Mouse (Mus musculus): ENCODE data around the gene Ctsw. TPM values are rescaled to one million over a fixed set of nuclear protein-coding genes. Genes with fewer than 3 reads are reported as not detected.

Gene Ctsw
- polyA plus RNA-seq, 1 experiment, result 20.6 TPM

- peak within 1 kb of the TSS; percentile 50 for H3K4me3 ChIP-seq (replicated peaks; ENCODE audit: control insufficient read depth, low read depth, low read length)
- peaks cover 9% of the 10 kb centered on the region for H3K4me1 ChIP-seq (ENCODE audit: control insufficient read depth, insufficient read depth, low read length)
- no peak within 1 kb of the TSS for H3K27ac ChIP-seq (ENCODE audit: control insufficient read depth, insufficient read depth, low read depth, low read length, poor library complexity)
- TF ChIP-seq POLR2A (IDR thresholded peaks at IDR 0.05; ENCODE audit: borderline replicate concordance, control insufficient read depth, low read depth, low read length), result peak; percentile 4; the same call in 1 of the 2 replicates
- no peak for TF ChIP-seq CTCF (IDR thresholded peaks at IDR 0.05; ENCODE audit: control insufficient read depth, insufficient read depth, low read length)
- WGBS, result under 1% methylated on average over 70 of the region's 70 CpGs
Measured at GRCm38 (mm10) chr19:5447515-5448353, 20.6 kb downstream of the Ctsw start, which contains the start of gene Fosl1. Gene Fosl1, plus strand, starts transcription at chr19:5447547.

DNA sequence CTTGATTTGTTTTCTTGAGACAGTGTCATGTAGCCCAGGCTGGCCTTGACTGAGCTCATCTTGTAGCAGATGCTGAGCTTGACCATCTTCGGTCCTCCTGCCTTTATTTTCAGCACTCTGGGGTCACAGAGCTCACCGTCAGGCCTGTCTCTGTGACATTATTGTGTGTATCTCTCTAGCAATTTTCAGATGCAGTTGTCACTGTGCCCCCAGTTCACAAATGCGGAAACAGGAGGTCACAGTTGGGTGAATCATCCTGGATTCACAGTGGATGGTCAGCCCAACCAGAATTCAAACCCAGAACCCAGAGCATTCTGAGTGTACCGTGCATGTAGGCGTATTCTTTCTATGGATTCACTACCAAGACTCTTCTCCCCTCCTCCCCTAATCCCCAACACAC, 22.6 kb downstream of the Ctsw start:
- whole genome bisulfite sequencing, result 90% methylated on average over 5 of the region's 5 CpGs
- H3K27ac ChIP-seq (ENCODE audit: control insufficient read depth, insufficient read depth, low read depth, low read length, poor library complexity), result no peak overlapping the region
- TF ChIP-seq CTCF (IDR thresholded peaks at IDR 0.05; ENCODE audit: control insufficient read depth, insufficient read depth, low read length) (no peak), POLR2A (IDR thresholded peaks at IDR 0.05; ENCODE audit: borderline replicate concordance, control insufficient read depth, low read depth, low read length) (no peak)
- H3K4me3 ChIP-seq (replicated peaks; ENCODE audit: control insufficient read depth, low read depth, low read length), result no peak overlapping the region
- peaks cover 9% of the 10 kb centered on the region for H3K4me1 ChIP-seq (ENCODE audit: control insufficient read depth, insufficient read depth, low read length)

- H3K4me3 ChIP-seq (replicated peaks; ENCODE audit: control insufficient read depth, low read depth, low read length), result no peak overlapping the region
- 56% methylated on average over 7 of the region's 7 CpGs for WGBS
- H3K4me1 ChIP-seq (ENCODE audit: control insufficient read depth, insufficient read depth, low read length), result peaks cover 9% of the 10 kb centered on the region
- no peak for TF ChIP-seq CTCF (IDR thresholded peaks at IDR 0.05; ENCODE audit: control insufficient read depth, insufficient read depth, low read length)
- no peak for TF ChIP-seq POLR2A (IDR thresholded peaks at IDR 0.05; ENCODE audit: borderline replicate concordance, control insufficient read depth, low read depth, low read length)
- no peak overlapping the region for H3K27ac ChIP-seq (ENCODE audit: control insufficient read depth, insufficient read depth, low read depth, low read length, poor library complexity)
Measured at GRCm38 (mm10) chr19:5444954-5445353, 23.4 kb downstream of the Ctsw start.

- H3K27ac ChIP-seq (ENCODE audit: control insufficient read depth, insufficient read depth, low read depth, low read length, poor library complexity), result no peak overlapping the region
- no peak for TF ChIP-seq CTCF (IDR thresholded peaks at IDR 0.05; ENCODE audit: control insufficient read depth, insufficient read depth, low read length)
- no peak for TF ChIP-seq POLR2A (IDR thresholded peaks at IDR 0.05; ENCODE audit: borderline replicate concordance, control insufficient read depth, low read depth, low read length)
- WGBS, result 41% methylated on average over 9 of the region's 9 CpGs
- peaks cover 9% of the 10 kb centered on the region for H3K4me1 ChIP-seq (ENCODE audit: control insufficient read depth, insufficient read depth, low read length)
- no peak overlapping the region for H3K4me3 ChIP-seq (replicated peaks; ENCODE audit: control insufficient read depth, low read depth, low read length)
Measured at GRCm38 (mm10) chr19:5444371-5444908, 23.9 kb downstream of the Ctsw start.

- Histone ChIP-seq H3K4me1 (ENCODE audit: control insufficient read depth, insufficient read depth, low read length) (no peaks in the 10 kb centered on the region; the same call in 1 of the 2 replicates), H3K4me3 (replicated peaks; ENCODE audit: control insufficient read depth, low read depth, low read length) (peak overlapping the region; percentile 73), H3K27ac (ENCODE audit: control insufficient read depth, insufficient read depth, low read depth, low read length, poor library complexity) (no peak overlapping the region)
- WGBS, result 50% methylated on average over 7 of the region's 7 CpGs
- TF ChIP-seq POLR2A (IDR thresholded peaks at IDR 0.05; ENCODE audit: borderline replicate concordance, control insufficient read depth, low read depth, low read length) (no peak), CTCF (IDR thresholded peaks at IDR 0.05; ENCODE audit: control insufficient read depth, insufficient read depth, low read length) (no peak)
Measured at GRCm38 (mm10) chr19:5433951-5434350, 34.4 kb downstream of the Ctsw start.

DNA sequence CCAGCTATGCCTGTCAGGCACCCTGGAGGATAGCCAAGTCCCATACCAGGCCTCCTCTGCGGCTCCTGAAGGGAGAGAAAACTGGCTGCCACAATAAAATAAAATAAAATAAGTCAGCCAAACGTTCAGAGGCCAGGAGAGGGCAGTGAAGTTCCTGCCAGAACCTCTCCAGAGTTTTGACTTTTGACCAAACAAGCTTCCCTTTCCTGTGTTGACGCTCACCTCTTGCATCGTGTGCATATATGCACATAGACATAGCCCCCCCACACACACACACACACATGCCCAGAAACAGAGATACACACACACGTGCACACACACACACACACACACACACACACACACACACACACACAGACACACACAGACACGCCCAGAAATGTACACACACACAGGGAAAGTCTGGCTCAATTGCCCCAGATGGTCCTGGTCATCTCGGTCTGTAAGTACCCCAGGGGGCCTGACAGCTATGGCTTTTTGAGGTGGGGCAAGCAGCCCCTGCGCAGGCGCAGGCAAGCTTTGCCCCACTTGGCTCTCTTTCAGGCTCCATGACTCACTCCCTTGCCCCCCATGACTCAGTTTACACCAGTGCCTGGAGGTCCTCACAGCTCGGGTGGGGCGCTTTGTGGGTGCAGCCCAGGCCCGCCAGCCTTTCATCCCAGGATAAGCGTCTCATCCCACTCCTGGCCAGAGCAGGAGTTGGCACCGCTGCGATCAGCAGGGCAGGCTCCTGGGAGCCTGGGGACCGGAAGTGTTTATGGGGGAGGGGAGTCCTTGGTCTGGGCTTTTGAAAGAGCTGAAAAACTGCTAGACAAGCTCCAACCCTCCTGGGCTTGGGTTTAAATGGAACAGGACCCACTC, 35.1 kb downstream of the Ctsw start:
- TF ChIP-seq CTCF (IDR thresholded peaks at IDR 0.05; ENCODE audit: control insufficient read depth, insufficient read depth, low read length) (peak; percentile 27; the same call in 1 of the 2 replicates), POLR2A (IDR thresholded peaks at IDR 0.05; ENCODE audit: borderline replicate concordance, control insufficient read depth, low read depth, low read length) (no peak)
- Histone ChIP-seq H3K27ac (ENCODE audit: control insufficient read depth, insufficient read depth, low read depth, low read length, poor library complexity) (peak overlapping the region; percentile 62), H3K4me1 (ENCODE audit: control insufficient read depth, insufficient read depth, low read length) (no peaks in the 10 kb centered on the region; the same call in 1 of the 2 replicates), H3K4me3 (replicated peaks; ENCODE audit: control insufficient read depth, low read depth, low read length) (peak overlapping the region; percentile 73)
- 1% methylated on average over 16 of the region's 16 CpGs for WGBS

DNA sequence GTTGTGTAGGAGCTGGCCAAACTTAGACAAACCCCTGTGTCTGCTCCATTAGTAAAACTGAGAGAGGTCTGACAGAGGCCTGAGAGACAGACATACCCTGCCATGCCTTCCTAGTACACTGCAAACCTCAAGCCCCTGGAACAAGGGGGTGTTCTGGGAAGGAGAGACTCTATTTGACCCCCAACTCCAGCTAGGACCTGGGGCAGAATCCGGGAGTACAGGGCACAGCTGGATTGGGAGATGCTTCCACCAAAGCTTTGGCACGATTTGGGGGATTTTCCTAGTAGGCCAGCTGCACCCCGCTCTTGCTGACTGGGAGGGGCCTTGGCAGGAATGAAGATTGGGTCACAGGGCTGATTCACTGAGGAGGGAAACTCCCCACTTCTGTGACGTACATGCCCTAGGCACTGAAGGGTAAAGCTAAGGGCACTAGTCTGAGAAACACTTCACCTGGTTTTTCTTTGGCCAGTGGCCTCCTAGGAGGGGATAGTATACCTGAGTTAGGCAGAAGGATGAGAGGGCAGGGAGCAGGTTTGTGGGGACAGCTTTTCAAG, 36.3 kb downstream of the Ctsw start:
- H3K4me3 ChIP-seq (replicated peaks; ENCODE audit: control insufficient read depth, low read depth, low read length), result no peak overlapping the region
- no peak overlapping the region for H3K27ac ChIP-seq (ENCODE audit: control insufficient read depth, insufficient read depth, low read depth, low read length, poor library complexity)
- H3K4me1 ChIP-seq (ENCODE audit: control insufficient read depth, insufficient read depth, low read length), result no peaks in the 10 kb centered on the region; the same call in 1 of the 2 replicates
- no peak for TF ChIP-seq POLR2A (IDR thresholded peaks at IDR 0.05; ENCODE audit: borderline replicate concordance, control insufficient read depth, low read depth, low read length)
- no peak for TF ChIP-seq CTCF (IDR thresholded peaks at IDR 0.05; ENCODE audit: control insufficient read depth, insufficient read depth, low read length)
- 68% methylated on average over 4 of the region's 4 CpGs for WGBS

Data from bone marrow, adult 2 months (tissue).